Mouse (Mus musculus) inflammation-experienced regulatory T-cells, adult 6 months (primary cell): ENCODE data around the gene Trmt1l. TPM values are rescaled to one million over a fixed set of nuclear protein-coding genes. Genes with fewer than 3 reads are reported as not detected.

Source experiments
- ATAC-seq: one replicate; pipeline ENCODE4 v1.8.0; 2017
- polyA plus RNA-seq, 3 experiments: library from polyadenylated mRNA; unstranded; fragments of 100-300 nt; shearing (Covaris generic); gene quantifications; one replicate each; pipeline ENCODE4 v1.2.1; 2017

Gene Trmt1l
- polyA plus RNA-seq, 3 experiments from 2014 or later, result 34.3 to 48.4 (median 45.0) TPM

- ATAC-seq, result no peak
Observed at GRCm38 (mm10) chr1:151495635-151496285, 67.4 kb downstream of the Trmt1l start.

- ATAC-seq, result no peak
Observed at GRCm38 (mm10) chr1:151497028-151497427, 68.7 kb downstream of the Trmt1l start.

GRCm38 (mm10) chr1:151497942-151498341 is 69.6 kb downstream of the Trmt1l start:
- no peak for ATAC-seq

- no peak for ATAC-seq
Observed at GRCm38 (mm10) chr1:151498381-151498780, 70.0 kb downstream of the Trmt1l start.

GRCm38 (mm10) chr1:151499815-151500501 is 71.6 kb downstream of the Trmt1l start:
- ATAC-seq, result peak; percentile 8

GRCm38 (mm10) chr1:151500531-151501361 is 72.4 kb downstream of the Trmt1l start, which contains the start of gene Rnf2:
Gene Rnf2, minus strand, starts transcription at chr1:151500955.
- ATAC-seq, result peak; percentile 93

Other genes starting within 250 kb of the Trmt1l start
- under 1 TPM in 1 of 3 experiments, not detected in 2; 0.34 TPM for gene Gm47985, start 246.0 kb upstream of the Trmt1l start, polyA plus RNA-seq
- gene Gm8947, start 236.2 kb upstream of the Trmt1l start, polyA plus RNA-seq, result not detected
- not detected for gene Gm47995, start 230.1 kb upstream of the Trmt1l start, polyA plus RNA-seq
- gene 3110040M04Rik, start 224.4 kb upstream of the Trmt1l start, polyA plus RNA-seq, result not detected
- gene Gm47996, start 218.4 kb upstream of the Trmt1l start, polyA plus RNA-seq, result not detected
- 100 to 1,000 TPM; 119 to 141 (median 125) TPM for gene Ivns1abp, start 84.1 kb upstream of the Trmt1l start, polyA plus RNA-seq
- 10 to 100 TPM; 38.3 to 57.7 (median 45.1) TPM for gene Swt1, start 87 bp upstream of the Trmt1l start, polyA plus RNA-seq
- 100 to 1,000 TPM in 2 of 3 experiments, 10 to 100 TPM in 1; 67.6 to 115 (median 110) TPM for gene Rnf2, start 72.4 kb downstream of the Trmt1l start, polyA plus RNA-seq
- 10 to 100 TPM; 49.9 to 96.7 (median 68.7) TPM for gene Fam129a, start 142.6 kb downstream of the Trmt1l start, polyA plus RNA-seq